Mouse (Mus musculus) bone marrow, adult 2 months (tissue): Measurements from ENCODE around the gene Fkbpl.

Experiments used
- CTCF ChIP-seq: fragments of 200-500 bp; IDR thresholded peaks from 2 replicates; pipeline ENCODE4 v1.5.1; 2011; ENCODE audit warnings: low read length, control low read depth; ENCODE audit not compliant: control insufficient read depth, insufficient read depth
- POLR2A ChIP-seq: fragments of 200-500 bp; IDR thresholded peaks from 2 replicates; pipeline ENCODE4 v1.6.1; 2011; ENCODE audit warnings: low read depth, mild to moderate bottlenecking, control low read depth, low read length, borderline replicate concordance; ENCODE audit not compliant: control insufficient read depth

- no peak for TF ChIP-seq POLR2A
- no peak for TF ChIP-seq CTCF
These were observed 19.0 kb downstream of the Fkbpl start for GRCm38 (mm10) chr17:34663558-34663957.
